Mouse (Mus musculus) liver, adult 2 months (tissue): ENCODE measurements around the gene Gm4631. TPM values are rescaled to one million over a fixed set of nuclear protein-coding genes. Genes with fewer than 3 reads are reported as not detected.
"Not testable (repeated sequence)": the region's sequence is repeated elsewhere in the genome, so short reads cannot be mapped to it uniquely, and the experiment has no call there.

ENCODE experiments used
- DNase-seq: peaks from one replicate; pipeline ENCODE4 v3.0.0-alpha.2; 2011; ENCODE audit warnings: low read depth, low spot score; ENCODE audit errors: extremely low read depth
- H3K27ac ChIP-seq: fragments of 200-500 bp; replicated peaks from 2 replicates; pipeline ENCODE4 v1.5.1; 2012; ENCODE audit warnings: low read depth, mild to moderate bottlenecking, control low read depth, inconsistent platforms, low read length; ENCODE audit not compliant: insufficient read depth
- H3K27me3 ChIP-seq: fragments of 200-500 bp; 2 replicates; pipeline ENCODE4 v1.6.1; 2012; ENCODE audit warnings: mild to moderate bottlenecking, moderate library complexity, low read length, inconsistent platforms; ENCODE audit not compliant: control insufficient read depth, insufficient read depth
- H3K36me3 ChIP-seq: fragments of 200-500 bp; 2 replicates; pipeline ENCODE4 v1.6.1; 2012; ENCODE audit warnings: low read length, inconsistent platforms; ENCODE audit not compliant: control insufficient read depth, insufficient read depth
- H3K4me1 ChIP-seq: fragments of 200-500 bp; 2 replicates; pipeline ENCODE4 v1.6.1; 2011; ENCODE audit warnings: low read length; ENCODE audit not compliant: control insufficient read depth, insufficient read depth
- H3K4me3 ChIP-seq: fragments of 200-500 bp; 2 replicates; pipeline ENCODE4 v1.5.1; 2011; ENCODE audit warnings: low read depth, mild to moderate bottlenecking, control low read depth, low read length, moderate library complexity; ENCODE audit not compliant: insufficient read depth
- H3K79me2 ChIP-seq: fragments of 200-500 bp; 2 replicates; pipeline ENCODE4 v1.6.1; 2012; ENCODE audit warnings: inconsistent platforms, mild to moderate bottlenecking, low read length, moderate library complexity; ENCODE audit not compliant: control insufficient read depth, insufficient read depth
- H3K9ac ChIP-seq: fragments of 200-500 bp; 2 replicates; pipeline ENCODE4 v1.6.1; 2012; ENCODE audit warnings: low read depth, mild to moderate bottlenecking, control low read depth, inconsistent platforms, low read length
- WGBS: fragments of 180-500 bp; shearing (Covaris S2); methylation state at CpG from one replicate; pipeline ENCODE4 v1.1.7; 2018; 5-methylcytosine and 5-hydroxymethylcytosine counted together
- polyA plus RNA-seq: library from polyadenylated mRNA; depleted of rRNA; stranded (reverse); fragments of >200 nt; gene quantifications from 2 replicates; pipeline ENCODE4 v1.2.3, GENCODE M21; 2012; rRNA removed
- total RNA-seq: library from RNA; depleted of rRNA; stranded (reverse); fragments of >200 nt; gene quantifications from 2 replicates; pipeline ENCODE4 v1.2.3, GENCODE M21; 2014; rRNA removed

Gm4631 gene
- 10.9 and 15.2 TPM in 2 replicates for total RNA-seq
- 0.95 and 0.98 TPM in 2 replicates for polyA plus RNA-seq

GRCm38 (mm10) chr2:175338097-175338496 lies at the start of gene Gm4631:
Gene Gm4631, minus strand, starts transcription at chr2:175338197.
- H3K36me3 ChIP-seq, H3K27ac ChIP-seq, H3K4me3 ChIP-seq, H3K4me1 ChIP-seq, H3K79me2 ChIP-seq, DNase-seq, H3K27me3 ChIP-seq, H3K9ac ChIP-seq: not testable (repeated sequence)
- no CpG with 5 or more reads among the region's 8 CpGs for WGBS

DNA sequence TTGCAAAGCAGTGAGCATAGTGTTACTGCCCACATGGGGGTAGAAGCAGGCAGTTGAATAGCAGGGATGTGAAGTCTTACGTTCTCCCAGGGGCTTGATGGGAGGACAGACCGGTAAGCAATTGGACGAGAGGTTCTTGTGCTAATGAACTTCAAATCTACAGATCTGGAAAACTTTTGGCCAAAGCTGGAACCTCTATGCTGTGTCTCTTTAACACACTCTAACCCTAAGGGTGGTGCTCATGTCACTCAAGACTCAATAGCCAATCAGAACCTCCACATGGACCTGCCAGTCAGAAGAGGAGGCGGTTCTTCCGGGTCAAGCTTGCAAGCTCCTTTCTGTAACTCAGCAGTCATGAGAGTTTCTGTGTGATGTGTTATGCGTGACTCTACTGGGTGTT lies 34.1 kb upstream of the Gm4631 start, which contains the start of gene Zfp968:
Gene Zfp968, plus strand, starts transcription at position 301 of the 400 bp plus-strand sequence.
- not testable (repeated sequence) for H3K27ac ChIP-seq, H3K4me3 ChIP-seq, H3K4me1 ChIP-seq, H3K9ac ChIP-seq, DNase-seq, H3K36me3 ChIP-seq, H3K79me2 ChIP-seq, H3K27me3 ChIP-seq
- no CpG with 5 or more reads among the region's 6 CpGs for WGBS

GRCm38 (mm10) chr2:175274825-175275224 lies 63.2 kb downstream of the Gm4631 start, which contains the start of gene Gm14440:
Gene Gm14440, plus strand, starts transcription at chr2:175275125.
- H3K79me2 ChIP-seq, DNase-seq: not testable (repeated sequence)
- WGBS = no CpG with 5 or more reads among the region's 6 CpGs

More at GRCm38 (mm10) chr2:175274825-175275224, 63.2 kb downstream of the Gm4631 start, which contains the start of gene Gm14440:
- H3K27ac ChIP-seq, H3K27me3 ChIP-seq, H3K36me3 ChIP-seq, H3K4me1 ChIP-seq, H3K9ac ChIP-seq, H3K4me3 ChIP-seq: not testable (repeated sequence)

Other genes with a start within 250 kb of the Gm4631 start
- 9.2 and 15.4 TPM in 2 replicates for gene Gm14399, start 196.2 kb downstream of the Gm4631 start, total RNA-seq
- gene Gm14399, start 196.2 kb downstream of the Gm4631 start, polyA plus RNA-seq = 0.29 and 0.33 TPM in 2 replicates
- 0.37 and 0.40 TPM in 2 replicates for gene Gm14443, start 162.3 kb downstream of the Gm4631 start, total RNA-seq
- 0.09 TPM in 1 of 2 replicates, not detected in the other for gene Gm14443, start 162.3 kb downstream of the Gm4631 start, polyA plus RNA-seq
- 11.3 and 12.4 TPM in 2 replicates for gene Gm14391, start 131.3 kb downstream of the Gm4631 start, total RNA-seq
- gene Gm14391, start 131.3 kb downstream of the Gm4631 start, polyA plus RNA-seq = 1.8 and 3.0 TPM in 2 replicates
- gene Gm14440, start 63.1 kb downstream of the Gm4631 start, total RNA-seq = 6.2 and 11.1 TPM in 2 replicates
- not detected in 2 replicates for gene Gm14440, start 63.1 kb downstream of the Gm4631 start, polyA plus RNA-seq
- 4.8 and 5.3 TPM in 2 replicates for gene Zfp968, start 34.2 kb upstream of the Gm4631 start, total RNA-seq
- gene Zfp968, start 34.2 kb upstream of the Gm4631 start, polyA plus RNA-seq = 0.42 and 0.48 TPM in 2 replicates
- gene Gm4724, start 97.6 kb upstream of the Gm4631 start, total RNA-seq = 7.0 and 9.8 TPM in 2 replicates
- gene Gm4724, start 97.6 kb upstream of the Gm4631 start, polyA plus RNA-seq = 2.8 and 3.3 TPM in 2 replicates
- 3.8 and 4.8 TPM in 2 replicates for gene Zfp965, start 131.8 kb upstream of the Gm4631 start, total RNA-seq
- 0.38 and 0.49 TPM in 2 replicates for gene Zfp965, start 131.8 kb upstream of the Gm4631 start, polyA plus RNA-seq